Mouse (Mus musculus) heart, adult 2 months (tissue): ENCODE measurements around the gene Ndufa13.

Source experiments
- CTCF ChIP-seq: fragments of 200-600 bp; IDR thresholded peaks from 2 replicates; pipeline ENCODE4 v1.8.1; 2022; ENCODE audit warnings: antibody characterized with exemption, mild to moderate bottlenecking, moderate library complexity
- POLR2A ChIP-seq: fragments of 200-500 bp; IDR thresholded peaks from 2 replicates; pipeline ENCODE4 v1.6.1; 2011; ENCODE audit warnings: mild to moderate bottlenecking, low read depth, low read length, control low read depth; ENCODE audit not compliant: insufficient read depth

GRCm38 (mm10) chr8:69926901-69927300 is 24.5 kb upstream of the Ndufa13 start:
- TF ChIP-seq CTCF (no peak), POLR2A (no peak)
